Comparison of ENCODE assay signal across 9 mouse cellular contexts in the genomic region with DNA sequence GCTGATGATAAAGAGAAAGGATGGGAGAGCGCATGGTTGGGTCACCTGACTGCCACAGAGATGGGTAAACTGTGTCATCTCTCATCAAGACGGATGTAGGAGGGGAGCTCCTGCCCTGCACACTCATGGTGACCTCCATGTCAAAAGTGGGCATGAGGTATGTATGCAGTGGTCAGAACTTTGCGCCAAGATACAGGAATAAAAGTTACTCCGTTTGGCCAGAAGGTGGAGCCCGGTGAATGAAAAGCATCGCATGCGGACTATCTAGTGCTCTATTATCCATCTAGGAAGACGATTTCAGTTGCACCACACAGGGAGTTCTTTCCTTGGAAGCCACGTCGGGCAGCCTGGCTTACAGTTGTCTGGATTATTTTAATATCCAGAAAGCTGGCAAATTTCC. TPM values are rescaled to one million over a fixed set of nuclear protein-coding genes. Genes with fewer than 3 reads are reported as not detected.
DNase-seq lines count a peak whose midpoint lies in the region; ATAC-seq and TF ChIP-seq lines count a peak whose summit lies in the region.
"Had no signal": no experiment of that assay in that cellular context is flagged by ENCODE, and none has a peak within 500 bp of the region (broad histone marks: within the 10 kb centered on the region; RNA-seq: fewer than 3 reads in every experiment).

No protein-coding gene starts in this region.

- 9% methylated on average over 10 of the region's 10 CpGs for WGBS in forebrain, postnatal 0 days
- WGBS in lung, embryonic 14.5 days: 9% methylated on average over 10 of the region's 10 CpGs

- H3K4me2 ChIP-seq in forebrain, postnatal 0 days (ENCODE audit: low read depth): no peak overlapping the region
- no peak overlapping the region for H3K4me2 ChIP-seq in lung, embryonic 14.5 days
- H3K4me2 ChIP-seq: heart, embryonic 15.5 days had no signal

- H3K36me3 ChIP-seq in forebrain, postnatal 0 days (ENCODE audit: insufficient read depth): no peaks in the 10 kb centered on the region
- H3K36me3 ChIP-seq in lung, embryonic 14.5 days (ENCODE audit: insufficient read depth): no peaks in the 10 kb centered on the region
- H3K36me3 ChIP-seq: heart, embryonic 15.5 days had no signal

- peak; percentile 38 for ATAC-seq in forebrain, postnatal 0 days
- ATAC-seq in lung, embryonic 14.5 days (ENCODE audit: insufficient read depth): peak; percentile 66; the same call in 1 of the 2 replicates

- no peak overlapping the region for H3K27ac ChIP-seq in forebrain, postnatal 0 days (ENCODE audit: low read depth, low read length)
- H3K27ac ChIP-seq in lung, embryonic 14.5 days (ENCODE audit: low read depth): no peak overlapping the region
- H3K27ac ChIP-seq: heart, embryonic 15.5 days had no signal

- H3K4me3 ChIP-seq in forebrain, postnatal 0 days (ENCODE audit: low read depth, low read length): no peak overlapping the region
- no peak overlapping the region for H3K4me3 ChIP-seq in lung, embryonic 14.5 days (ENCODE audit: low read depth, low read length)
- H3K4me3 ChIP-seq: heart, embryonic 15.5 days had no signal

- H3K27me3 ChIP-seq in forebrain, postnatal 0 days (ENCODE audit: insufficient read depth, low read length): no peaks in the 10 kb centered on the region; the same call in 1 of the 2 replicates
- no peaks in the 10 kb centered on the region for H3K27me3 ChIP-seq in lung, embryonic 14.5 days (ENCODE audit: insufficient read depth, low read length)
- H3K27me3 ChIP-seq: heart, embryonic 15.5 days had no signal

- H3K4me1 ChIP-seq in forebrain, postnatal 0 days (ENCODE audit: insufficient read depth): no peaks in the 10 kb centered on the region
- H3K4me1 ChIP-seq in lung, embryonic 14.5 days (ENCODE audit: insufficient read depth): no peaks in the 10 kb centered on the region
- H3K4me1 ChIP-seq: heart, embryonic 15.5 days had no signal

- peak; percentile 83 for TF ChIP-seq CTCF in forebrain, postnatal 0 days (IDR thresholded peaks at IDR 0.05; ENCODE audit: low read depth)
- TF ChIP-seq CTCF in lung, embryonic 14.5 days (IDR thresholded peaks at IDR 0.05; ENCODE audit: low read depth): peak; percentile 72

- peak; percentile 17 to 62 for DNase-seq in adrenal gland, adult (ENCODE audit: inconsistent age in 2 of 2, low spot score in 1 of 2)
- no peak for DNase-seq in adrenal gland, adult 8-10 months
- DNase-seq in 3T3-L1 (ENCODE audit: low read depth, low spot score): peak; percentile 66
- DNase-seq in brain, adult 2 months (ENCODE audit: low read depth, low spot score): peak; percentile 68
- peak; percentile 73 for DNase-seq in forebrain, postnatal 0 days
- peak; percentile 52 for DNase-seq in layer of hippocampus, adult 11-12 months (ENCODE audit: low spot score)
- peak; percentile 79 for DNase-seq in lung, embryonic 14.5 days
- peak; percentile 11 for DNase-seq in retina, postnatal 7 days (ENCODE audit: low read depth, low spot score)

- no peaks in the 10 kb centered on the region for H3K9me3 ChIP-seq in forebrain, postnatal 0 days (ENCODE audit: low read length)
- H3K9me3 ChIP-seq in lung, embryonic 14.5 days (ENCODE audit: low read depth, low read length): no peaks in the 10 kb centered on the region
- H3K9me3 ChIP-seq: heart, embryonic 15.5 days had no signal

- no peak overlapping the region for H3K9ac ChIP-seq in forebrain, postnatal 0 days
- no peak overlapping the region for H3K9ac ChIP-seq in lung, embryonic 14.5 days
- H3K9ac ChIP-seq: heart, embryonic 15.5 days had no signal

RNA-seq across cellular contexts. Expression of gene Acpp, which starts 22.0 kb away (rescaled TPM):
- 1 to 10 TPM in 3 of 4 experiments, under 1 TPM in 1; 0.54 to 5.2 (median 3.1) TPM for total RNA-seq in adrenal gland, adult 8-10 months (2022)
- 0.31 and 0.62 TPM in 2 replicates for total RNA-seq in forebrain, postnatal 0 days (2014; rRNA removed)
- polyA plus RNA-seq in forebrain, postnatal 0 days (2015; fragmentation: Nextera tagmentation; extraction: Ambion mirVana): 0.24 and 0.42 TPM in 2 replicates
- 0.21 and 0.26 TPM in 2 replicates for polyA plus RNA-seq in lung, embryonic 14.5 days (2014; fragmentation: Nextera tagmentation; extraction: Ambion mirVana)

RNA-seq across cellular contexts. Expression of gene Dnajc13, which starts 52.8 kb away (rescaled TPM):
- total RNA-seq in adrenal gland, adult 8-10 months (2022): 10 to 100 TPM; 42.1 to 66.1 (median 50.1) TPM
- 48.6 and 52.2 TPM in 2 replicates for total RNA-seq in forebrain, postnatal 0 days (2014; rRNA removed)
- polyA plus RNA-seq in forebrain, postnatal 0 days (2015; fragmentation: Nextera tagmentation; extraction: Ambion mirVana): 6.9 and 11.6 TPM in 2 replicates
- 25.0 and 26.6 TPM in 2 replicates for polyA plus RNA-seq in lung, embryonic 14.5 days (2014; fragmentation: Nextera tagmentation; extraction: Ambion mirVana)
